Mouse (Mus musculus): ENCODE measurements around the gene 1700066M21Rik. TPM values are rescaled to one million over a fixed set of nuclear protein-coding genes. Genes with fewer than 3 reads are reported as not detected.
A peak's percentile ranks its signal among the peaks of the same experiment; 100 is the strongest.

Gene 1700066M21Rik
- total and polyA plus RNA-seq, 2 experiments from 2014 or later = 4.8 to 5.2 TPM

DNA sequence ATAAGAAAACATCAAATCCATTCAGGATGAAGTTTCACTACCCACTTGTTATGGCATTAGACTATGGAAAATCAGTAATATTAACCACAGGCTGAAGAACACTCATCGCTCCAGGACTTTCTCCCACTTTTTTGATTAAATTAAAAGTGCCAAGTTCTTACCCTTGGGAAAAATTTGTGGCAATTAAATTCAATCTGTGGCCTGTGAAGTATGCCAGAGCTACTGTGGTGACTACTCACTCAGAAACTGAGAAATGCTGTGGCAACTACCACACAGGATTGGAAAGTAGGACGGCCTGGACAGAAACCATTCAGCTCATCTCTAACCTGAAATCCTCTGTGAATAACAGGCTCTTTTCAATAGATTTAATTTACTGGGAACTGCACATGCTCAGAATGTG is 22.9 kb downstream of the 1700066M21Rik start:
- H3K27me3 ChIP-seq (ENCODE audit: control insufficient read depth, insufficient read depth, low read length) = no peaks in the 10 kb centered on the region
- 93% methylated on average over 2 of the region's 2 CpGs for WGBS
- no peak for ATAC-seq (ENCODE audit: insufficient read depth, low read depth)
- no peak overlapping the region for H3K27ac ChIP-seq (ENCODE audit: low read depth)
- no peak overlapping the region for H3K4me3 ChIP-seq (ENCODE audit: low read depth, low read length)
- H3K9me3 ChIP-seq (replicated peaks; ENCODE audit: control insufficient read depth, low read length) = no peaks in the 10 kb centered on the region
- no peak for DNase-seq (ENCODE audit: low spot score)
- TF ChIP-seq EP300 (IDR thresholded peaks at IDR 0.05; ENCODE audit: low read depth) (no peak), CTCF (IDR thresholded peaks at IDR 0.05; ENCODE audit: low read depth) (no peak)
- no peak overlapping the region for H3K9ac ChIP-seq (replicated peaks; ENCODE audit: low read depth, low read length)
- H3K4me2 ChIP-seq (ENCODE audit: low read depth, low read length) = no peak overlapping the region
- peaks cover 3% of the 10 kb centered on the region for H3K4me1 ChIP-seq (ENCODE audit: control insufficient read depth, insufficient read depth)
- peaks cover 25% of the 10 kb centered on the region for H3K36me3 ChIP-seq (replicated peaks; ENCODE audit: control insufficient read depth, insufficient read depth, low read length)

- TF ChIP-seq EP300 (IDR thresholded peaks at IDR 0.05; ENCODE audit: low read depth) (no peak), CTCF (IDR thresholded peaks at IDR 0.05; ENCODE audit: low read depth) (no peak)
- no peaks in the 10 kb centered on the region for H3K9me3 ChIP-seq (replicated peaks; ENCODE audit: control insufficient read depth, low read length)
- H3K4me3 ChIP-seq (ENCODE audit: low read depth, low read length) = no peak overlapping the region
- no peaks in the 10 kb centered on the region for H3K27me3 ChIP-seq (ENCODE audit: control insufficient read depth, insufficient read depth, low read length)
- 85% methylated on average over 2 of the region's 2 CpGs for WGBS
- ATAC-seq (ENCODE audit: insufficient read depth, low read depth) (no peak), DNase-seq (ENCODE audit: low spot score) (no peak)
- H3K27ac ChIP-seq (ENCODE audit: low read depth) = no peak overlapping the region
- H3K4me1 ChIP-seq (ENCODE audit: control insufficient read depth, insufficient read depth) = peaks cover 9% of the 10 kb centered on the region
- no peak overlapping the region for H3K9ac ChIP-seq (replicated peaks; ENCODE audit: low read depth, low read length)
- H3K36me3 ChIP-seq (replicated peaks; ENCODE audit: control insufficient read depth, insufficient read depth, low read length) = peaks cover 22% of the 10 kb centered on the region
- H3K4me2 ChIP-seq (ENCODE audit: low read depth, low read length) = no peak overlapping the region
Observed at GRCm38 (mm10) chr1:57400877-57401276, 23.5 kb downstream of the 1700066M21Rik start.

- ATAC-seq (ENCODE audit: insufficient read depth, low read depth) (no peak), DNase-seq (ENCODE audit: low spot score) (no peak)
- Histone ChIP-seq H3K27ac (ENCODE audit: low read depth) (no peak overlapping the region), H3K4me3 (ENCODE audit: low read depth, low read length) (no peak overlapping the region), H3K9me3 (replicated peaks; ENCODE audit: control insufficient read depth, low read length) (no peaks in the 10 kb centered on the region), H3K4me2 (ENCODE audit: low read depth, low read length) (no peak overlapping the region), H3K9ac (replicated peaks; ENCODE audit: low read depth, low read length) (no peak overlapping the region), H3K36me3 (replicated peaks; ENCODE audit: control insufficient read depth, insufficient read depth, low read length) (peaks cover 13% of the 10 kb centered on the region), H3K27me3 (ENCODE audit: control insufficient read depth, insufficient read depth, low read length) (no peaks in the 10 kb centered on the region), H3K4me1 (ENCODE audit: control insufficient read depth, insufficient read depth) (peaks cover 9% of the 10 kb centered on the region)
- WGBS = 95% methylated on average over 5 of the region's 5 CpGs
- TF ChIP-seq EP300 (IDR thresholded peaks at IDR 0.05; ENCODE audit: low read depth) (no peak), CTCF (IDR thresholded peaks at IDR 0.05; ENCODE audit: low read depth) (no peak)
Observed at GRCm38 (mm10) chr1:57402116-57402515, 24.7 kb downstream of the 1700066M21Rik start.

DNA sequence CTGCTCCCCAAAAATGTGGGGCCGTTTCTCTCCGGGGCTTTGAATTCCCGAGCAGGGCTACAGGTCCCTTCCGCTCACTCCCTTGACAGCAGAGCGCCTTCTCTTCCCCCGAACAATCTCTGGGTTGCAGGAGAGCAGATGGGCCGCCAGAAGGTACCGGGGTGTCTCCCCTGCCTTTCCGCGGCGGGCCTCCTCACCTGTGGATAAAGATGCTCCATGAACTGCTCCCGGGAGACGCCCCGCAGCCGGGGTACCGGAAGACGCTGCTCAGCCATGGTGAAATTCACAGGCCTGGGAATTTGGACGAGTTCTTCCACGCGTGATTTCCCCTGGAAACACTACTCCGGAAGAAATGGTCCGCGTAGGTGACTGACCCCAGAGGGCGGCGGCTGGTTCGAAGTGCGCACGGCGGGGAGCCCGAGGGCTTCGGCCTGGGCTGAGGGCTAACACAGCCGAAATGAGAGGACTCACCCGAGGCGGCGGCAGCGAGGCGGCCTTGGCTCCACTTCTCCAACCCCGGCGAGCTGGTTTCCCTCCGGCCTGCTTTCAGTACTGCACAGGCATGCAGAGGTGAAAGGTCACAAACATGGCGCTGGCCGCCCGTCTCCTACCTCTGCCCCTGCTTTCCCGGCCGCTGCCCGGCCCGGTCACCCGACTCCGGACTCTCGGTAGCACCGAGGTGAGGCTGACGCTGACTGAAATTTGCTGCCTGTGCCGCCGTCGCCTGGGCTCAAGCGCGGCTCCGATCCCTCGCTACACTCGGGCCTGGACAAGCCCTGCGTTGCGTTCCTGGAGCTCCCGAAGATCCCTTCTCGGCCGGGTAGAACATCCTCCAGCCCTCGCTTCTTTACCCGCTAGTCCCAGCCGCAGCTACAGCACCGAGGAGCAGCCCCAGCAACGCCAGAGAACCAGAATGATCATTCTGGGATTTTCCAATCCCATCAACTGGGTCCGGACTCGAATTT is 29.0 kb downstream of the 1700066M21Rik start, which contains the start of the genes Maip1 and Tyw5:
TSS of gene Maip1 (plus strand) at position 142 of the 965 bp plus-strand sequence.
TSS of gene Tyw5 (minus strand) at position 915 of the 965 bp plus-strand sequence.
- DNase-seq (ENCODE audit: low spot score) = peak; percentile 69
- Histone ChIP-seq H3K9me3 (replicated peaks; ENCODE audit: control insufficient read depth, low read length) (no peaks in the 10 kb centered on the region), H3K27ac (ENCODE audit: low read depth) (peak within 1 kb of the TSS; percentile 95), H3K9ac (replicated peaks; ENCODE audit: low read depth, low read length) (peak within 1 kb of the TSS; percentile 85), H3K36me3 (replicated peaks; ENCODE audit: control insufficient read depth, insufficient read depth, low read length) (0 out of 2 replicates have a peak, but pooled peaks cover 4% of the 10 kb centered on the region), H3K4me2 (ENCODE audit: low read depth, low read length) (peak within 1 kb of the TSS; percentile 76), H3K27me3 (ENCODE audit: control insufficient read depth, insufficient read depth, low read length) (no peaks in the 10 kb centered on the region), H3K4me1 (ENCODE audit: control insufficient read depth, insufficient read depth) (peaks cover 27% of the 10 kb centered on the region), H3K4me3 (ENCODE audit: low read depth, low read length) (peak within 1 kb of the TSS; percentile 73)
- peak; percentile 92 for ATAC-seq (ENCODE audit: insufficient read depth, low read depth)
- TF ChIP-seq CTCF (IDR thresholded peaks at IDR 0.05; ENCODE audit: low read depth) (no peak), EP300 (IDR thresholded peaks at IDR 0.05; ENCODE audit: low read depth) (no peak)
- under 1% methylated on average over 71 of the region's 72 CpGs for WGBS

GRCm38 (mm10) chr1:57408994-57409393 is 31.6 kb downstream of the 1700066M21Rik start:
- TF ChIP-seq CTCF (IDR thresholded peaks at IDR 0.05; ENCODE audit: low read depth) (no peak), EP300 (IDR thresholded peaks at IDR 0.05; ENCODE audit: low read depth) (no peak)
- no peak overlapping the region for H3K4me2 ChIP-seq (ENCODE audit: low read depth, low read length)
- no peaks in the 10 kb centered on the region for H3K9me3 ChIP-seq (replicated peaks; ENCODE audit: control insufficient read depth, low read length)
- peaks cover 27% of the 10 kb centered on the region for H3K4me1 ChIP-seq (ENCODE audit: control insufficient read depth, insufficient read depth)
- no peak overlapping the region for H3K27ac ChIP-seq (ENCODE audit: low read depth)
- H3K4me3 ChIP-seq (ENCODE audit: low read depth, low read length) = no peak overlapping the region
- no peak overlapping the region for H3K9ac ChIP-seq (replicated peaks; ENCODE audit: low read depth, low read length)
- DNase-seq (ENCODE audit: low spot score) = no peak
- 74% methylated on average over 2 of the region's 2 CpGs for WGBS
- H3K27me3 ChIP-seq (ENCODE audit: control insufficient read depth, insufficient read depth, low read length) = no peaks in the 10 kb centered on the region
- peaks cover 28% of the 10 kb centered on the region for H3K36me3 ChIP-seq (replicated peaks; ENCODE audit: control insufficient read depth, insufficient read depth, low read length)
- no peak for ATAC-seq (ENCODE audit: insufficient read depth, low read depth)
